Mouse (Mus musculus): ENCODE data around the gene Gm17490.

DNA sequence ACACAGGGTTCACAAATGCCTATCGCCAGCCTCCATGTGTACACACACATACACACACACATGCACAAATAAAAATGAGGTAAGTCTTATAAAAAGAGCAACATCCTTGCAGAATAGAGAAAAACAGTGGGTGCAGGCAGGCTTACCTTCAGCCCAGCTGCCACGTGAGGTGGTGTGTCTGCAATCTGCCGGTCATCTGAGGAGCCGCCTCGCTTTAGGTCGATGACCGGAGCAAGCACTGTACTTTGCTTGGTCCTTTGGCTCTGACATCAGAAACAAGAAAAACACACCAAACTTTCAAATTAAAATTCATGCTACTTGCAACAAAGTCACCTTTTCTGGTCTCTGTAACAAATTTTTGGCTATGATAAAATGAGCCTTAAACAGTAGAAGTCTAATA, 28.2 kb downstream of the Gm17490 start:
- TF ChIP-seq CTCF (IDR thresholded peaks at IDR 0.05) = no peak
- no peak for TF ChIP-seq EP300 (IDR thresholded peaks at IDR 0.05; ENCODE audit: insufficient read depth, low read depth, low read length)
- TF ChIP-seq POLR2A (IDR thresholded peaks at IDR 0.05; ENCODE audit: insufficient read depth, low read depth, low read length) = no peak
